Mouse (Mus musculus): ENCODE measurements around the gene Gm3371. TPM values are rescaled to one million over a fixed set of nuclear protein-coding genes. Genes with fewer than 3 reads are reported as not detected.
"Not testable (repeated sequence)": the region's sequence is repeated elsewhere in the genome, so short reads cannot be mapped to it uniquely, and the experiment has no call there.

The Gm3371 gene
- polyA plus RNA-seq (2015; fragmentation: Nextera tagmentation; extraction: Ambion mirVana): not detected in 2 replicates

- DNase-seq (ENCODE audit: low spot score); H3K9me3 ChIP-seq (ENCODE audit: low read length); H3K4me3 ChIP-seq (ENCODE audit: low read depth, low read length); H3K4me1 ChIP-seq (ENCODE audit: insufficient read depth, low read depth, low read length); H3K4me2 ChIP-seq (replicated peaks; ENCODE audit: low read depth, low read length); H3K9ac ChIP-seq (replicated peaks; ENCODE audit: low read depth); H3K27ac ChIP-seq (ENCODE audit: low read length); H3K36me3 ChIP-seq (ENCODE audit: insufficient read depth, low read length); H3K27me3 ChIP-seq (replicated peaks; ENCODE audit: insufficient read depth, low read length); ATAC-seq: not testable (repeated sequence)
- WGBS: no CpG with 5 or more reads among the region's 2 CpGs
Observed at GRCm38 (mm10) chr14:44410588-44410987, at the start of gene Gm3371. TSS of gene Gm3371 (minus strand) at chr14:44410688.

- H3K36me3 ChIP-seq (ENCODE audit: insufficient read depth, low read length); ATAC-seq; H3K4me2 ChIP-seq (replicated peaks; ENCODE audit: low read depth, low read length); DNase-seq (ENCODE audit: low spot score); H3K9me3 ChIP-seq (ENCODE audit: low read length); H3K27me3 ChIP-seq (replicated peaks; ENCODE audit: insufficient read depth, low read length); H3K9ac ChIP-seq (replicated peaks; ENCODE audit: low read depth); H3K4me1 ChIP-seq (ENCODE audit: insufficient read depth, low read depth, low read length); H3K4me3 ChIP-seq (ENCODE audit: low read depth, low read length); H3K27ac ChIP-seq (ENCODE audit: low read length): not testable (repeated sequence)
- WGBS: 78% methylated on average over 2 of the region's 3 CpGs
Observed at GRCm38 (mm10) chr14:44433335-44433734, 22.8 kb upstream of the Gm3371 start, which contains the start of gene Gm8232. TSS of gene Gm8232 (plus strand) at chr14:44433635.

- 61% methylated on average over 3 of the region's 4 CpGs for WGBS
- H3K9ac ChIP-seq (replicated peaks; ENCODE audit: low read depth); H3K27ac ChIP-seq (ENCODE audit: low read length); DNase-seq (ENCODE audit: low spot score); ATAC-seq; H3K9me3 ChIP-seq (ENCODE audit: low read length); H3K36me3 ChIP-seq (ENCODE audit: insufficient read depth, low read length); H3K4me2 ChIP-seq (replicated peaks; ENCODE audit: low read depth, low read length); H3K4me1 ChIP-seq (ENCODE audit: insufficient read depth, low read depth, low read length); H3K4me3 ChIP-seq (ENCODE audit: low read depth, low read length); H3K27me3 ChIP-seq (replicated peaks; ENCODE audit: insufficient read depth, low read length): not testable (repeated sequence)
Observed at GRCm38 (mm10) chr14:44384233-44384632, 26.3 kb downstream of the Gm3371 start.

GRCm38 (mm10) chr14:44365057-44365456, 45.4 kb downstream of the Gm3371 start, which contains the start of gene Gm8229:
TSS of gene Gm8229 (plus strand) at chr14:44365357.
- not testable (repeated sequence) for H3K9me3 ChIP-seq (ENCODE audit: low read length); H3K36me3 ChIP-seq (ENCODE audit: insufficient read depth, low read length); ATAC-seq; H3K27me3 ChIP-seq (replicated peaks; ENCODE audit: insufficient read depth, low read length); H3K4me3 ChIP-seq (ENCODE audit: low read depth, low read length); DNase-seq (ENCODE audit: low spot score); H3K4me2 ChIP-seq (replicated peaks; ENCODE audit: low read depth, low read length); H3K4me1 ChIP-seq (ENCODE audit: insufficient read depth, low read depth, low read length); H3K9ac ChIP-seq (replicated peaks; ENCODE audit: low read depth); H3K27ac ChIP-seq (ENCODE audit: low read length)
- WGBS: 90% methylated on average over 4 of the region's 4 CpGs

- DNase-seq (ENCODE audit: low spot score); H3K36me3 ChIP-seq (ENCODE audit: insufficient read depth, low read length); H3K9me3 ChIP-seq (ENCODE audit: low read length); H3K9ac ChIP-seq (replicated peaks; ENCODE audit: low read depth); H3K4me1 ChIP-seq (ENCODE audit: insufficient read depth, low read depth, low read length); H3K27ac ChIP-seq (ENCODE audit: low read length); H3K4me3 ChIP-seq (ENCODE audit: low read depth, low read length); H3K27me3 ChIP-seq (replicated peaks; ENCODE audit: insufficient read depth, low read length); H3K4me2 ChIP-seq (replicated peaks; ENCODE audit: low read depth, low read length); ATAC-seq: not testable (repeated sequence)
- TF ChIP-seq CTCF (IDR thresholded peaks at IDR 0.05): peak; percentile 17; the same call in 1 of the 2 replicates
Observed at GRCm38 (mm10) chr14:44362301-44362700, 48.2 kb downstream of the Gm3371 start.

- 10% methylated on average over 1 of the region's 2 CpGs for WGBS
- DNase-seq (ENCODE audit: low spot score); H3K9ac ChIP-seq (replicated peaks; ENCODE audit: low read depth); H3K4me3 ChIP-seq (ENCODE audit: low read depth, low read length); H3K27ac ChIP-seq (ENCODE audit: low read length); H3K4me2 ChIP-seq (replicated peaks; ENCODE audit: low read depth, low read length); ATAC-seq; H3K27me3 ChIP-seq (replicated peaks; ENCODE audit: insufficient read depth, low read length); H3K4me1 ChIP-seq (ENCODE audit: insufficient read depth, low read depth, low read length); H3K9me3 ChIP-seq (ENCODE audit: low read length); H3K36me3 ChIP-seq (ENCODE audit: insufficient read depth, low read length): not testable (repeated sequence)
- TF ChIP-seq CTCF (IDR thresholded peaks at IDR 0.05): peak; percentile 30
Observed at GRCm38 (mm10) chr14:44361416-44361815, 49.1 kb downstream of the Gm3371 start.

Other genes with a start within 250 kb of the Gm3371 start
- not detected in 2 replicates for gene Gm8212, start 213.0 kb downstream of the Gm3371 start, polyA plus RNA-seq (2015; fragmentation: Nextera tagmentation; extraction: Ambion mirVana)
- gene 4930503E14Rik, start 197.4 kb downstream of the Gm3371 start, polyA plus RNA-seq (2015; fragmentation: Nextera tagmentation; extraction: Ambion mirVana): not detected in 2 replicates
- not detected in 2 replicates for gene Gm8220, start 125.1 kb downstream of the Gm3371 start, polyA plus RNA-seq (2015; fragmentation: Nextera tagmentation; extraction: Ambion mirVana)
- not detected in 2 replicates for gene Gm5930, start 72.1 kb downstream of the Gm3371 start, polyA plus RNA-seq (2015; fragmentation: Nextera tagmentation; extraction: Ambion mirVana)
- not detected in 2 replicates for gene Gm8229, start 45.3 kb downstream of the Gm3371 start, polyA plus RNA-seq (2015; fragmentation: Nextera tagmentation; extraction: Ambion mirVana)
- gene Gm8232, start 22.9 kb upstream of the Gm3371 start, polyA plus RNA-seq (2015; fragmentation: Nextera tagmentation; extraction: Ambion mirVana): not detected in 2 replicates
- gene BC061237, start 81.8 kb upstream of the Gm3371 start, polyA plus RNA-seq (2015; fragmentation: Nextera tagmentation; extraction: Ambion mirVana): not detected in 2 replicates
- gene Gm17093, start 107.6 kb upstream of the Gm3371 start, polyA plus RNA-seq (2015; fragmentation: Nextera tagmentation; extraction: Ambion mirVana): not detected in 2 replicates
- not detected in 2 replicates for gene Gm8247, start 172.5 kb upstream of the Gm3371 start, polyA plus RNA-seq (2015; fragmentation: Nextera tagmentation; extraction: Ambion mirVana)
- not detected in 2 replicates for gene Gm5624, start 217.2 kb upstream of the Gm3371 start, polyA plus RNA-seq (2015; fragmentation: Nextera tagmentation; extraction: Ambion mirVana)

Measured in lung, postnatal 0 days (tissue).